Mouse (Mus musculus): Measurements from ENCODE around the gene Gorasp2. TPM values are rescaled to one million over a fixed set of nuclear protein-coding genes. Genes with fewer than 3 reads are reported as not detected.

Gorasp2 gene
- total RNA-seq, 2 experiments from 2014 or later, result 104 to 108 TPM

GRCm38 (mm10) chr2:70742588-70742987 is 81.2 kb downstream of the Gorasp2 start:
- no peak for DNase-seq

- no peak for DNase-seq
These were observed 90.3 kb downstream of the Gorasp2 start for GRCm38 (mm10) chr2:70751655-70752054.

GRCm38 (mm10) chr2:70752149-70752548 is 90.8 kb downstream of the Gorasp2 start:
- DNase-seq, result no peak

Other genes starting within 250 kb of the Gorasp2 start
- under 1 TPM in 1 of 2 experiments, not detected in 1; 0.30 TPM for gene Sp5, start 186.7 kb upstream of the Gorasp2 start, total RNA-seq (2021)
- 1 to 10 TPM in 1 of 2 experiments, under 1 TPM in 1; 0.88 to 1.0 TPM for gene Erich2, start 152.8 kb upstream of the Gorasp2 start, total RNA-seq (2021)
- gene Gad1, start 108.5 kb upstream of the Gorasp2 start, total RNA-seq (2021), result 100 to 1,000 TPM; 346 to 377 TPM
- not detected for gene Gm26558, start 532 bp downstream of the Gorasp2 start, total RNA-seq (2021)
- 10 to 100 TPM; 63.9 to 74.6 TPM for gene Tlk1, start 164.2 kb downstream of the Gorasp2 start, total RNA-seq (2021)